Mouse (Mus musculus) G1E (cell line): ENCODE measurements around the gene Mrto4.

ENCODE experiments used
- CTCF ChIP-seq: IDR thresholded peaks from 2 replicates; pipeline ENCODE4 v1.5.1; 2012; ENCODE audit warnings: low read depth, low read length, inconsistent platforms, mixed read lengths
- GATA1 ChIP-seq: IDR thresholded peaks from 2 replicates; pipeline ENCODE4 v1.6.1; 2012; ENCODE audit warnings: borderline replicate concordance, low read length, inconsistent platforms, mixed read lengths
- POLR2AphosphoS5 ChIP-seq: IDR thresholded peaks from 2 replicates; pipeline ENCODE4 v1.6.1; 2012; ENCODE audit warnings: low read depth, low read length, inconsistent platforms; ENCODE audit not compliant: insufficient replicate concordance

DNA sequence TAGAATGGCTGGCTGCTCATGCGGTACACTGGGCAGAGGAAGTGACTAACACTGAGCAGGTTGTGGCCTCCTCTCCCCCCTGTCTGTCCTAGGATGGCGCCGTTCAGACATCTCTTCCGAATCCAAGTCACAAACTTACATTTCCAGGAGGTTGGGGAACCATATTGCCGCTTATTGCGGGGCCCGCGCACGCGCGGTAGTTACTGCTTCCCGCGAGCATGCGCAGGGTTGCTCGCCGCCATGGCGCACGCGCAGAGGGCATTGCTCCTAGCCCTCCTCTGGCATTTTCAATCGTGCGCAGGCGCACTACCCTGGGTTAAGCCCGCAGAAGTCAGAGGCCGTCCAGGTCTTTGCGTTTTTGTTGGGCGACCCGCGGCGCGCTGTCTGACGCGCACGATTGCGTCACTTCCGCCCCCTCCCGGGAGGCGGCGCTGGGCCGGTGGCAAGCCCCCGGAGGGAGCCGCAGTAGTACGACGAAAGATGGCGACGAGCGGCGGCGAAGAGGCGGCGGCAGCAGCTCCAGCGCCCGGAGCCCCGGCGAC lies 27.9 kb upstream of the Mrto4 start:
- TF ChIP-seq GATA1 (no peak), CTCF (no peak), POLR2AphosphoS5 (no peak)
